Mouse (Mus musculus) intestine, postnatal 0 days (tissue): ENCODE measurements around the gene Rpl4. TPM values are rescaled to one million over a fixed set of nuclear protein-coding genes. Genes with fewer than 3 reads are reported as not detected.

Source experiments
- ATAC-seq: fragments of 200-750 bp; cut with Nextera tagmentation; 2 replicates; pipeline ENCODE4 v1.8.0; 2017; ENCODE audit warnings: mild to moderate bottlenecking, moderate TSS enrichment, moderate library complexity
- H3K27ac ChIP-seq: fragments of 300-500 bp; sonication (generic); 2 replicates; pipeline ENCODE4 v1.5.1; 2014; ENCODE audit warnings: mild to moderate bottlenecking, low read depth, low read length, moderate library complexity
- H3K27me3 ChIP-seq: fragments of 300-500 bp; sonication (generic); replicated peaks from 2 replicates; pipeline ENCODE4 v1.6.1; 2014; ENCODE audit warnings: low read length, mixed read lengths; ENCODE audit not compliant: control insufficient read depth, insufficient read depth
- H3K36me3 ChIP-seq: fragments of 300-500 bp; sonication (generic); 2 replicates; pipeline ENCODE4 v1.6.1; 2014; ENCODE audit warnings: mild to moderate bottlenecking, moderate library complexity; ENCODE audit not compliant: control insufficient read depth, insufficient read depth
- H3K4me1 ChIP-seq: fragments of 300-500 bp; sonication (generic); replicated peaks from 2 replicates; pipeline ENCODE4 v1.6.1; 2014; ENCODE audit warnings: antibody characterized with exemption, low read length, mixed read lengths; ENCODE audit not compliant: control insufficient read depth, insufficient read depth
- H3K4me2 ChIP-seq: fragments of 300-500 bp; sonication (generic); replicated peaks from 2 replicates; pipeline ENCODE4 v1.6.1; 2014; ENCODE audit warnings: low read depth, mild to moderate bottlenecking, moderate library complexity
- H3K4me3 ChIP-seq: fragments of 300-500 bp; sonication (generic); 2 replicates; pipeline ENCODE4 v1.5.1; 2014; ENCODE audit warnings: low read depth, low read length
- H3K9ac ChIP-seq: fragments of 300-500 bp; sonication (generic); 2 replicates; pipeline ENCODE4 v1.6.1; 2014; ENCODE audit warnings: mild to moderate bottlenecking, low read depth, low read length
- H3K9me3 ChIP-seq: fragments of 300-500 bp; sonication (generic); 2 replicates; pipeline ENCODE4 v1.6.1; 2016; ENCODE audit warnings: mixed run types; ENCODE audit not compliant: control insufficient read depth
- CTCF ChIP-seq: sonication (generic); IDR thresholded peaks from 2 replicates; pipeline ENCODE4 v1.5.1; 2016; ENCODE audit warnings: low read depth, mild to moderate bottlenecking, control low read depth, antibody characterized with exemption, moderate library complexity
- WGBS: fragments of 180-500 bp; shearing (Covaris S2); extraction: QIAGEN DNeasy Blood & Tissue Kit; methylation state at CpG from one replicate; pipeline ENCODE4 v1.1.7; 2014; 5-methylcytosine and 5-hydroxymethylcytosine counted together
- microRNA-seq: library from miRNA; unstranded; fragments of <30 nt; microRNA quantifications from one replicate; pipeline ENCODE4, GENCODE M21; 2016
- polyA plus RNA-seq: library from polyadenylated mRNA; unstranded; fragments of >200 nt; fragmentation: Nextera tagmentation; extraction: Ambion mirVana; gene quantifications from 2 replicates; pipeline ENCODE4 v1.2.1, GENCODE M21; 2015

Gene Rpl4
- polyA plus RNA-seq, 1 experiment from 2014 or later: 575 TPM

GRCm38 (mm10) chr9:64225805-64226204 is 52.6 kb downstream of the Rpl4 start:
- Histone ChIP-seq H3K27ac (peak overlapping the region; percentile 35; the same call in 1 of the 2 replicates), H3K4me2 (no peak overlapping the region), H3K9me3 (no peaks in the 10 kb centered on the region), H3K9ac (no peak overlapping the region; the same call in 1 of the 2 replicates), H3K36me3 (no peaks in the 10 kb centered on the region), H3K4me1 (no peaks in the 10 kb centered on the region), H3K27me3 (no peaks in the 10 kb centered on the region), H3K4me3 (no peak overlapping the region)
- TF ChIP-seq CTCF: 0 out of 2 replicates have a peak, but pooled peaks have one; percentile 14
- peak; percentile 97 for ATAC-seq

- H3K27me3 ChIP-seq: no peaks in the 10 kb centered on the region
- no peak for ATAC-seq
- H3K9me3 ChIP-seq: no peaks in the 10 kb centered on the region
- no peaks in the 10 kb centered on the region for H3K36me3 ChIP-seq
- peaks cover 4% of the 10 kb centered on the region; the same call in 1 of the 2 replicates for H3K4me1 ChIP-seq
- H3K9ac ChIP-seq: no peak overlapping the region
- no peak overlapping the region for H3K4me3 ChIP-seq
- H3K27ac ChIP-seq: 0 out of 2 replicates have a peak overlapping the region, but pooled peaks have one; percentile 28
- TF ChIP-seq CTCF: no peak
- 66% methylated on average over 12 of the region's 12 CpGs for WGBS
- no peak overlapping the region for H3K4me2 ChIP-seq
Measured at GRCm38 (mm10) chr9:64227736-64228135, 54.6 kb downstream of the Rpl4 start.

Small RNA genes within 50 kb of the gene (microRNA-seq; reads per million reads assigned to microRNA genes)
- gene Gm24106: not detected

Other genes starting within 250 kb of the Rpl4 start
- 5.4 and 6.1 TPM in 2 replicates for gene Smad6, start 151.3 kb upstream of the Rpl4 start, polyA plus RNA-seq
- gene Lctl, start 56.2 kb upstream of the Rpl4 start, polyA plus RNA-seq: 0.09 and 0.22 TPM in 2 replicates
- 3.0 and 4.1 TPM in 2 replicates for gene Zwilch, start 271 bp upstream of the Rpl4 start, polyA plus RNA-seq
- gene Snapc5, start 5.9 kb downstream of the Rpl4 start, polyA plus RNA-seq: 32.9 and 36.7 TPM in 2 replicates
- gene Uchl4, start 61.8 kb downstream of the Rpl4 start, polyA plus RNA-seq: 1.8 and 2.0 TPM in 2 replicates
- 82.1 and 84.0 TPM in 2 replicates for gene Map2k1, start 80.3 kb downstream of the Rpl4 start, polyA plus RNA-seq
- gene Tipin, start 108.2 kb downstream of the Rpl4 start, polyA plus RNA-seq: 65.7 and 69.8 TPM in 2 replicates
- 8.1 and 9.2 TPM in 2 replicates for gene Dis3l, start 167.9 kb downstream of the Rpl4 start, polyA plus RNA-seq
- 0.69 and 0.92 TPM in 2 replicates for gene Megf11, start 212.3 kb downstream of the Rpl4 start, polyA plus RNA-seq